Mouse (Mus musculus) neural tube, embryonic 14.5 days (tissue): Measurements from ENCODE around the gene Rars. TPM values are rescaled to one million over a fixed set of nuclear protein-coding genes. Genes with fewer than 3 reads are reported as not detected.

Source experiments
- ATAC-seq: fragments of 200-750 bp; cut with Nextera tagmentation; 2 replicates; pipeline ENCODE4 v1.8.0; 2017; ENCODE audit warnings: low read depth, mild to moderate bottlenecking, moderate TSS enrichment, moderate library complexity
- H3K27ac ChIP-seq: fragments of 300-500 bp; sonication (generic); 2 replicates; pipeline ENCODE4 v1.5.1; 2014; ENCODE audit warnings: low read depth, mild to moderate bottlenecking, control low read depth, low read length, moderate library complexity, mixed read lengths
- H3K27me3 ChIP-seq: fragments of 300-500 bp; sonication (generic); 2 replicates; pipeline ENCODE4 v1.6.1; 2014; ENCODE audit warnings: low read length; ENCODE audit not compliant: control insufficient read depth, insufficient read depth
- H3K36me3 ChIP-seq: fragments of 300-500 bp; sonication (generic); 2 replicates; pipeline ENCODE4 v1.6.1; 2014; ENCODE audit warnings: low read length, mixed read lengths; ENCODE audit not compliant: control insufficient read depth, insufficient read depth
- H3K4me1 ChIP-seq: fragments of 300-500 bp; sonication (generic); 2 replicates; pipeline ENCODE4 v1.6.1; 2014; ENCODE audit warnings: low read length; ENCODE audit not compliant: control insufficient read depth, insufficient read depth
- H3K4me2 ChIP-seq: fragments of 300-500 bp; sonication (generic); 2 replicates; pipeline ENCODE4 v1.6.1; 2014; ENCODE audit warnings: mild to moderate bottlenecking, low read depth, low read length, control low read depth
- H3K4me3 ChIP-seq: fragments of 300-500 bp; sonication (generic); 2 replicates; pipeline ENCODE4 v1.5.1; 2014; ENCODE audit warnings: low read depth, low read length, control low read depth, mixed read lengths
- H3K9ac ChIP-seq: fragments of 300-500 bp; sonication (generic); replicated peaks from 2 replicates; pipeline ENCODE4 v1.6.1; 2014; ENCODE audit warnings: low read depth, mild to moderate bottlenecking, control low read depth, low read length, mixed read lengths
- H3K9me3 ChIP-seq: fragments of 300-500 bp; sonication (generic); 2 replicates; pipeline ENCODE4 v1.6.1; 2016; ENCODE audit warnings: low read length; ENCODE audit not compliant: control insufficient read depth
- WGBS: fragments of 180-500 bp; shearing (Covaris S2); extraction: QIAGEN DNeasy Blood & Tissue Kit; methylation state at CpG from one replicate; pipeline ENCODE4 v1.1.7; 2014; 5-methylcytosine and 5-hydroxymethylcytosine counted together
- polyA plus RNA-seq: library from polyadenylated mRNA; unstranded; fragments of >200 nt; fragmentation: Nextera tagmentation; extraction: Ambion mirVana; gene quantifications from 2 replicates; pipeline ENCODE4 v1.2.1, GENCODE M21; 2014

The Rars gene
- 74.4 and 77.8 TPM in 2 replicates for polyA plus RNA-seq

- H3K9me3 ChIP-seq: no peaks in the 10 kb centered on the region
- H3K9ac ChIP-seq: peak within 1 kb of the TSS; percentile 73
- H3K27ac ChIP-seq: no peak within 1 kb of the TSS
- H3K27me3 ChIP-seq: no peaks in the 10 kb centered on the region
- peaks cover 6% of the 10 kb centered on the region; the same call in 1 of the 2 replicates for H3K4me1 ChIP-seq
- peak within 1 kb of the TSS; percentile 82 for H3K4me2 ChIP-seq
- 0 out of 2 replicates have a peak, but pooled peaks cover 3% of the 10 kb centered on the region for H3K36me3 ChIP-seq
- 2% methylated on average over 46 of the region's 46 CpGs for WGBS
- H3K4me3 ChIP-seq: peak within 1 kb of the TSS; percentile 93
- peak; percentile 81 for ATAC-seq
These were observed at the start of gene Rars for GRCm38 (mm10) chr11:35834022-35834760. Rars (minus strand) TSS chr11:35834506.

GRCm38 (mm10) chr11:35882777-35883176 lies 48.5 kb upstream of the Rars start:
- 98% methylated on average over 6 of the region's 6 CpGs for WGBS
- H3K4me1 ChIP-seq: peaks cover 2% of the 10 kb centered on the region; the same call in 1 of the 2 replicates
- ATAC-seq: no peak
- no peaks in the 10 kb centered on the region for H3K36me3 ChIP-seq
- no peak overlapping the region for H3K4me3 ChIP-seq
- no peak overlapping the region for H3K4me2 ChIP-seq
- no peaks in the 10 kb centered on the region for H3K27me3 ChIP-seq
- no peaks in the 10 kb centered on the region for H3K9me3 ChIP-seq
- H3K9ac ChIP-seq: no peak overlapping the region
- no peak overlapping the region for H3K27ac ChIP-seq

GRCm38 (mm10) chr11:35878559-35878897 lies 44.2 kb upstream of the Rars start:
- 32% methylated on average over 4 of the region's 4 CpGs for WGBS
- Histone ChIP-seq H3K27me3 (no peaks in the 10 kb centered on the region), H3K4me1 (peaks cover 10% of the 10 kb centered on the region), H3K9ac (no peak overlapping the region), H3K27ac (no peak overlapping the region; the same call in 1 of the 2 replicates), H3K4me2 (no peak overlapping the region), H3K9me3 (no peaks in the 10 kb centered on the region), H3K36me3 (no peaks in the 10 kb centered on the region), H3K4me3 (no peak overlapping the region)
- ATAC-seq: no peak

DNA sequence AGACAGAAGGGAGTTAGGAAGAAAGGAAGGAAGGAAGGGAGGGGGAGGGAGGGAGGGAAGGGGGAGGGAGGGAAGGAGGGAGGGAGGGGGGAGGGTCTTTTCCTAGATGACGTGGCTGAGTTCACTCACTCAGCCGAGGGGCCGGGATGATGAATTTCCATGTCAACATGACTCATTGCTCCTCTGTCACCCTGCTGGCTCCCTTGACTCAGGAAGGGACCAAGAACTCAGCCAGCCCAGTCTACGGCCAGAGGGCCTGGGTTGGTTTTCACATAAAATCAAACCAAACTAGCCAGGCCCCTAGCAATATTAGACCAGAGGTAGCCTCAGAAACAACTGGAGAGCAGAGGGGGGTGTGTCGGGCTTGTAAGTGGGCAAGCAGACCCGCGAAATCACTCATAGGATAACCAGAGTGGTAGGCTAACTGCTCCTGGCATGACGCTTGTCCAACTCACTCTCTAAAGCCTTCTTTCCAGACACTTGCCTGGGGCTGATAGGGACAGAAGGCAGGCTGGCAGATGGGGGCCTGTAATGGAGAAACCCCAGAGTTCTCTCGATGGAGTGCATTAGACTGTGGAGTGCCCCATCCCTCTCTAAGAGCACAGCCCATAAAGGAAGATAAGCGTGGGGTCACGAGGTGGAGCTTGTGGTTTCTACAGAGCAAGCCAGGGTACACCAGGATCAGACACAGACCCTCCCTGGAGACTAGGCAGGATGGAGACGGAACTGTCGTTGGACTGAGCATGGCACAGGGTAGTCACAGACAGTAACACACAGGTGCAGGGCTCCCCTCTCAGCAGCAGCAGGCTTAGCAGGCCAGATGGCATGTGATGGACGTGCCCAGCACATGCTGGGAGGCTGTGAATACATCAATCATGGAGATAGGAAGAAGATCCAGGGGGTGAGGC lies 43.6 kb upstream of the Rars start:
- H3K9me3 ChIP-seq: no peaks in the 10 kb centered on the region
- H3K27me3 ChIP-seq: no peaks in the 10 kb centered on the region
- H3K4me1 ChIP-seq: peaks cover 11% of the 10 kb centered on the region
- no peak overlapping the region for H3K4me2 ChIP-seq
- H3K9ac ChIP-seq: no peak overlapping the region
- ATAC-seq: peak; percentile 71
- WGBS: 33% methylated on average over 14 of the region's 14 CpGs
- no peaks in the 10 kb centered on the region for H3K36me3 ChIP-seq
- H3K27ac ChIP-seq: no peak overlapping the region
- no peak overlapping the region for H3K4me3 ChIP-seq

DNA sequence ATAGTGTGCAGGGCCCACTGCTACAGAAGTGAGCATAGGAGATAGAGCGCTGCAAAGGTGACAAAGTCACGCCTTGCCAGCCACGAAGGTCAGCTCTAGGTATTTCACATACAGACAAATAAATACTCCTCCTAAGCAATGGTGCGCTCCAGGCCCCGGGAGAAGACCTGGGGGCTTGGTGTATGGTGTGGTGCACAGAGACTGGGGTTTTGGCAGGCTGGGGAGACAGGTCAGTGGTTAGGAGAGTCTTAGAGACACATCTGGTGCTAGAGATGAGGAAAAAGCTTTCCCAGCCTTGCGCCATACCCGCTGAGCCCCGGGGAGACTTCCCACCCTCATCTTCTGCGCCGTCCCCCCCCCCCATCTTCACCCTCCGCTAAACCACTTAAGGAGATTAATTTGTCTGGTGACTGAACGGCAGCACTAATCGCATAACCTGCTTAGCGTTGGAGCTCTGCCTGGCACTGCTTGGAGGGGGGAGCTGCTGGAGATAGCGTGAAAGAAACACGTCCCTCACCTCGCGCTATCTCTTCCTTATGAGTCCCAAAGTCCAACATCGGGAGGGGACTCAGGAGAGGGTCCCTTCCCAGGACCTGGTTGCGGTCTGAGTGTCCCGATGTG lies 39.4 kb upstream of the Rars start:
- H3K27me3 ChIP-seq: no peaks in the 10 kb centered on the region
- H3K4me2 ChIP-seq: peak overlapping the region; percentile 33
- H3K27ac ChIP-seq: peak overlapping the region; percentile 52; the same call in 1 of the 2 replicates
- H3K4me1 ChIP-seq: peaks cover 11% of the 10 kb centered on the region
- ATAC-seq: peak; percentile 39; the same call in 1 of the 2 replicates
- H3K4me3 ChIP-seq: no peak overlapping the region
- WGBS: 34% methylated on average over 21 of the region's 21 CpGs
- H3K9ac ChIP-seq: no peak overlapping the region
- H3K9me3 ChIP-seq: no peaks in the 10 kb centered on the region
- no peaks in the 10 kb centered on the region for H3K36me3 ChIP-seq

DNA sequence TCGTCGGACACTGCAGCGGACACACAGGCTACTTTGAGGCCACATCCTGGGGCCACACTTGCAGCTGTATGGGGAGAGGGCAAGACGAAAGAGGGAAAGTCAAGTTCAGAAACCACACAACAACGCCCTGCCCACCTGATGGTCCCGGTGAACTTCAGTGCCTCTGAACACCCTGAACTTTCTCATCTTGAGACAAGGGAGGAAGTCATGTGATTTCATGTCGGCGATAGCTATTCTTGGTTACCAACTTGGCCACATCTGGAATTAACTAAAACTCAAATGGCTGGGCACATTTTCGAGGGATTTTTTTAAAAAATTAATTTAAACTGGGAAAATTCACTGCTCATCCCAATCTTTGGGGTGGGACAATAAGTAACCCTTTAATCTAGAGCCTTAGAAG lies 36.7 kb upstream of the Rars start:
- Histone ChIP-seq H3K27ac (no peak overlapping the region), H3K4me3 (no peak overlapping the region), H3K9me3 (no peaks in the 10 kb centered on the region), H3K4me1 (peaks cover 9% of the 10 kb centered on the region), H3K36me3 (no peaks in the 10 kb centered on the region), H3K27me3 (no peaks in the 10 kb centered on the region), H3K4me2 (no peak overlapping the region), H3K9ac (no peak overlapping the region)
- 93% methylated on average over 9 of the region's 9 CpGs for WGBS
- no peak for ATAC-seq

- WGBS: 33% methylated on average over 7 of the region's 7 CpGs
- no peak for ATAC-seq
- Histone ChIP-seq H3K4me2 (no peak overlapping the region), H3K9me3 (no peaks in the 10 kb centered on the region), H3K27me3 (no peaks in the 10 kb centered on the region), H3K9ac (0 out of 2 replicates have a peak overlapping the region, but pooled peaks have one; percentile 16), H3K27ac (peak overlapping the region; percentile 60), H3K36me3 (no peaks in the 10 kb centered on the region), H3K4me1 (peaks cover 24% of the 10 kb centered on the region), H3K4me3 (no peak overlapping the region)
These were observed 31.8 kb upstream of the Rars start for GRCm38 (mm10) chr11:35866140-35866539.

GRCm38 (mm10) chr11:35864981-35865604 lies 30.8 kb upstream of the Rars start:
- Histone ChIP-seq H3K9ac (no peak overlapping the region), H3K4me2 (peak overlapping the region; percentile 26; the same call in 1 of the 2 replicates), H3K36me3 (no peaks in the 10 kb centered on the region), H3K27me3 (no peaks in the 10 kb centered on the region), H3K27ac (peak overlapping the region; percentile 60), H3K4me3 (no peak overlapping the region), H3K4me1 (peaks cover 24% of the 10 kb centered on the region), H3K9me3 (no peaks in the 10 kb centered on the region)
- ATAC-seq: peak; percentile 91
- WGBS: 5% methylated on average over 9 of the region's 9 CpGs
